Mouse (Mus musculus) heart, adult 2 months (tissue): Measurements from ENCODE around the gene Hgfac.

Experiments
- EP300 ChIP-seq: fragments of 200-500 bp; IDR thresholded peaks from 2 replicates; pipeline ENCODE4 v1.6.1; 2011; ENCODE audit warnings: low read depth, low read length, control low read depth; ENCODE audit not compliant: insufficient read depth
- POLR2A ChIP-seq: fragments of 200-500 bp; IDR thresholded peaks from 2 replicates; pipeline ENCODE4 v1.6.1; 2011; ENCODE audit warnings: mild to moderate bottlenecking, low read depth, low read length, control low read depth; ENCODE audit not compliant: insufficient read depth

GRCm38 (mm10) chr5:35020410-35021241 is 20.7 kb upstream of the Hgfac start:
- TF ChIP-seq EP300 = no peak
- no peak for TF ChIP-seq POLR2A
